Mouse (Mus musculus) liver, adult 2 months (tissue): ENCODE data around the gene Pgm1. TPM values are rescaled to one million over a fixed set of nuclear protein-coding genes. Genes with fewer than 3 reads are reported as not detected.

Source experiments
- DNase-seq: peaks from one replicate; pipeline ENCODE4 v3.0.0-alpha.2; 2011; ENCODE audit warnings: low read depth, low spot score; ENCODE audit errors: extremely low read depth
- H3K27ac ChIP-seq: fragments of 200-500 bp; replicated peaks from 2 replicates; pipeline ENCODE4 v1.5.1; 2012; ENCODE audit warnings: low read depth, mild to moderate bottlenecking, control low read depth, inconsistent platforms, low read length; ENCODE audit not compliant: insufficient read depth
- H3K27me3 ChIP-seq: fragments of 200-500 bp; 2 replicates; pipeline ENCODE4 v1.6.1; 2012; ENCODE audit warnings: mild to moderate bottlenecking, moderate library complexity, low read length, inconsistent platforms; ENCODE audit not compliant: control insufficient read depth, insufficient read depth
- H3K36me3 ChIP-seq: fragments of 200-500 bp; 2 replicates; pipeline ENCODE4 v1.6.1; 2012; ENCODE audit warnings: low read length, inconsistent platforms; ENCODE audit not compliant: control insufficient read depth, insufficient read depth
- H3K4me1 ChIP-seq: fragments of 200-500 bp; 2 replicates; pipeline ENCODE4 v1.6.1; 2011; ENCODE audit warnings: low read length; ENCODE audit not compliant: control insufficient read depth, insufficient read depth
- H3K4me3 ChIP-seq: fragments of 200-500 bp; 2 replicates; pipeline ENCODE4 v1.5.1; 2011; ENCODE audit warnings: low read depth, mild to moderate bottlenecking, control low read depth, low read length, moderate library complexity; ENCODE audit not compliant: insufficient read depth
- H3K79me2 ChIP-seq: fragments of 200-500 bp; 2 replicates; pipeline ENCODE4 v1.6.1; 2012; ENCODE audit warnings: inconsistent platforms, mild to moderate bottlenecking, low read length, moderate library complexity; ENCODE audit not compliant: control insufficient read depth, insufficient read depth
- H3K9ac ChIP-seq: fragments of 200-500 bp; 2 replicates; pipeline ENCODE4 v1.6.1; 2012; ENCODE audit warnings: low read depth, mild to moderate bottlenecking, control low read depth, inconsistent platforms, low read length
- CTCF ChIP-seq: fragments of 200-500 bp; IDR thresholded peaks from 2 replicates; pipeline ENCODE4 v1.5.1; 2011; ENCODE audit warnings: low read depth, low read length, control low read depth
- POLR2A ChIP-seq: fragments of 200-500 bp; IDR thresholded peaks from 2 replicates; pipeline ENCODE4 v1.6.1; 2011; ENCODE audit warnings: low read length, control low read depth; ENCODE audit not compliant: insufficient read depth; ENCODE audit errors: extremely low read depth
- WGBS: fragments of 180-500 bp; shearing (Covaris S2); methylation state at CpG from one replicate; pipeline ENCODE4 v1.1.7; 2018; 5-methylcytosine and 5-hydroxymethylcytosine counted together
- polyA plus RNA-seq: library from polyadenylated mRNA; depleted of rRNA; stranded (reverse); fragments of >200 nt; gene quantifications from 2 replicates; pipeline ENCODE4 v1.2.3, GENCODE M21; 2012; rRNA removed
- total RNA-seq: library from RNA; depleted of rRNA; stranded (reverse); fragments of >200 nt; gene quantifications from 2 replicates; pipeline ENCODE4 v1.2.3, GENCODE M21; 2014; rRNA removed

Gene Pgm1
- total RNA-seq = 219 and 229 TPM in 2 replicates
- 158 and 175 TPM in 2 replicates for polyA plus RNA-seq

DNA sequence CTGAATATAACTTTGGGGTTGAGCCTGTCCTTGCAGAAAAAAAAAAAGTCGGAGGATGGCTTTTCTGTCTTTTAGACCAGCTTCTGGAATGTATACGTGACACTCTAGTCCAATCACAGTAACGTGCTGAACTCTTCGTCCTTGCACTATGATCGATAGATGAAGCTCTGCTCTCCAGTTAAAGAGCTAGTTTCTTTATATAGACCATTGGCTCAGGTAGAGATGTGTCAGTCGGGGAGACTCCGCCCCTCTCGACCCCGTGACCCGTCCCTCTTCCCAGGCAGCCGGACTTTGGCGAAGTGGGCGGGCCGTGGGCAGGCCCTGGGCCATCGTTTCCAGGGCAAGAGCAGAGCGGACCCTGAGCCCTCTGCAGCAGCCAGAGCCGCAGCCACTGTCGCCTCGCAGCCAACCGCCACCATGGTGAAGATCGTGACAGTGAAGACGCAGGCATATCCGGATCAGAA lies at the start of gene Pgm1:
Pgm1 (plus strand) TSS at position 266 of the 464 bp plus-strand sequence.
- peaks cover 25% of the 10 kb centered on the region; the same call in 1 of the 2 replicates for H3K79me2 ChIP-seq
- H3K36me3 ChIP-seq = peaks cover 2% of the 10 kb centered on the region; the same call in 1 of the 2 replicates
- peak within 1 kb of the TSS; percentile 96 for H3K9ac ChIP-seq
- peak within 1 kb of the TSS; percentile 98 for H3K27ac ChIP-seq
- 2% methylated on average over 23 of the region's 23 CpGs for WGBS
- H3K4me3 ChIP-seq = peak within 1 kb of the TSS; percentile 93
- H3K27me3 ChIP-seq = no peaks in the 10 kb centered on the region
- no peak for TF ChIP-seq CTCF
- TF ChIP-seq POLR2A = peak; percentile 90
- peaks cover 23% of the 10 kb centered on the region for H3K4me1 ChIP-seq
- DNase-seq = peak; percentile 95

DNA sequence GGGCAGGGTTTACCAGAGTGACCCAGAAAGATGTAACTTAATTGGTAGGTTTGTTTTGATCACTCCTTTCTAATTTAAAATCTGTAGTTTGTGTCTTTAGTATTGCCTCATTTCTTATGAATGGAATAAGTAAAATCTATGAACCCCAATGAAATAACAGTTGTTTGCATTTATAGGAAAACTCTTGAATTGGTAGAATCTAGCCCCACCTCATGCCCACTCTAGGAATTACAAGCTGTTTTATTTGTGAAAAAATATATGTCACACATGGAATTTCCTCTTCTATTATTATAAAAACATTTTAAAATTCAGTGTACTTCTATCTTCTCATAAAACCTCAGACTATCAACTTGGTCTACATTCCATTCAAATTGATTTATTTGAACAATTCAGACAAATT lies 47.3 kb upstream of the Pgm1 start:
- H3K27me3 ChIP-seq = no peaks in the 10 kb centered on the region
- H3K4me3 ChIP-seq = no peak overlapping the region
- H3K79me2 ChIP-seq = no peaks in the 10 kb centered on the region
- DNase-seq = peak; percentile 24
- TF ChIP-seq POLR2A (no peak), CTCF (peak; percentile 55; the same call in 1 of the 2 replicates)
- H3K4me1 ChIP-seq = no peaks in the 10 kb centered on the region
- H3K9ac ChIP-seq = no peak overlapping the region
- no peak overlapping the region for H3K27ac ChIP-seq
- H3K36me3 ChIP-seq = no peaks in the 10 kb centered on the region

DNA sequence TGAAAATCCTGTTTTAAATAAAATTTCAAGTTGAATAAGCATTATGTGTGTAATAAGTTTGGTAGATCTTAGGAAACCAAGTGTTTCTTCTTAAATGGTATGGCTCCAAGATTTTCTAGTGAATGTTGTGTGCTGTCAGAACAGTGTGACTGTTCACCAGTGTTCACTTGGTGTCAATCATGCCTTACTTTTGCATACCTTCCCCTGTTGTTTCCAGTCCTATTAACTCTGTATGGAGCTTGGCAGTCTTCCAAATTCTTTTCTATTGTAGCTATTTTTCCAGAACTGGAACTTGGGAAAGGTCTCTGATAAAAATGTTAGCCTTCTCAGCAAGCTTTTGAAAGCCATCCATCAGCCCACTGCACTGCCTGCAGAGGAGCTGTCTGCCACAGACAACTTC lies 46.8 kb upstream of the Pgm1 start:
- Histone ChIP-seq H3K27me3 (no peaks in the 10 kb centered on the region), H3K9ac (no peak overlapping the region), H3K36me3 (no peaks in the 10 kb centered on the region), H3K79me2 (no peaks in the 10 kb centered on the region), H3K27ac (no peak overlapping the region), H3K4me3 (no peak overlapping the region), H3K4me1 (no peaks in the 10 kb centered on the region)
- TF ChIP-seq CTCF = no peak
- no peak for TF ChIP-seq POLR2A
- no peak for DNase-seq

DNA sequence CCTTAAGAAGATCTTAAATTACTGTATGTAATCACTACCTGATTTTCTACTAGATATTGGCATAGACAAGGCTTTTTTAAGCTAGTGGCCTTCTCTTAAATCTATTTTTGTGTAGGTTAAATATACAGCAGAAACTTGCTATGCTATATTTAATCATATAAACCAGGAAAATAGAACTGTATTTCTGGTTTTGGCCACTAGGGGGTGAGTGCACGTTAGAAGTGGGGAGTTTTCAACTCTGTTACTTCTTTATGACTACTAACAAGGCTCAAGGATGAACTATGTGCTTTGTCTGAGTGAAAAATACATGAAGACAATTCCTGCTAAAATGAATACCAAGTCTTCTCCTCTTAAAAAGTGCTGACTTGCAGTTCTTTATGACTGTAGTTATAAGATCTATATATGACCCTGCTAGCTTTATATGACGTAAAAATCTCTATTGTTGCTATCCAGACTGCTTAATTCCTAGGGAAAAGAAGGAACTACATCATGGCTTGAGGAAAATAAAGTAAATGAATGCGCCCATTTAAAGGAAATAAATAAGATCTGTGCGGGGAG lies 15.2 kb upstream of the Pgm1 start:
- Histone ChIP-seq H3K27ac (no peak overlapping the region), H3K4me3 (no peak overlapping the region), H3K27me3 (no peaks in the 10 kb centered on the region), H3K79me2 (no peaks in the 10 kb centered on the region), H3K9ac (no peak overlapping the region), H3K36me3 (no peaks in the 10 kb centered on the region), H3K4me1 (no peaks in the 10 kb centered on the region)
- peak; percentile 43 for DNase-seq
- no peak for TF ChIP-seq POLR2A
- TF ChIP-seq CTCF = no peak
- WGBS = 59% methylated on average over 4 of the region's 4 CpGs

DNA sequence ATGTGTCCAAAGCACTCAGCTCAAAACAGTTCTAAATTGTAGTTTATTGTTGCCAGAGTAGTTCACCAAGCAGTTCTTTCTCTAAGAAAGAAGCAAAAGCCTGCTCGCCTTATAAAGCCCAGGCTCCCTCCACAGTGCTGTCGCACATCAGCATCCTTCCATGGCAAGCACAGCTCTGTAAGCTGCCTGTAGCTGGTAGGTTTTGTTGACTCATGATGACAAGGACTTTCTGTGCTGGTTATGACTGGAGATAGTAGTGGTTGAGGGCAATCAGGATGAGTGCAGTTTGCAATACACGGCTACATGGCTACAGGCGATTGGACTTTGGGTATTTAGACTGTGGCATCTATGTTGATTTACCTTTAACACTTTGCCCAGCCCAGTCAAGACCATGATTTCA lies 2.8 kb upstream of the Pgm1 start:
- no peak overlapping the region for H3K9ac ChIP-seq
- no peaks in the 10 kb centered on the region for H3K36me3 ChIP-seq
- H3K4me1 ChIP-seq = peaks cover 6% of the 10 kb centered on the region; the same call in 1 of the 2 replicates
- no peak for DNase-seq
- H3K27me3 ChIP-seq = no peaks in the 10 kb centered on the region
- no peak overlapping the region for H3K27ac ChIP-seq
- 66% methylated on average over 4 of the region's 4 CpGs for WGBS
- no peak overlapping the region for H3K4me3 ChIP-seq
- H3K79me2 ChIP-seq = peaks cover 7% of the 10 kb centered on the region; the same call in 1 of the 2 replicates
- no peak for TF ChIP-seq POLR2A
- TF ChIP-seq CTCF = no peak

DNA sequence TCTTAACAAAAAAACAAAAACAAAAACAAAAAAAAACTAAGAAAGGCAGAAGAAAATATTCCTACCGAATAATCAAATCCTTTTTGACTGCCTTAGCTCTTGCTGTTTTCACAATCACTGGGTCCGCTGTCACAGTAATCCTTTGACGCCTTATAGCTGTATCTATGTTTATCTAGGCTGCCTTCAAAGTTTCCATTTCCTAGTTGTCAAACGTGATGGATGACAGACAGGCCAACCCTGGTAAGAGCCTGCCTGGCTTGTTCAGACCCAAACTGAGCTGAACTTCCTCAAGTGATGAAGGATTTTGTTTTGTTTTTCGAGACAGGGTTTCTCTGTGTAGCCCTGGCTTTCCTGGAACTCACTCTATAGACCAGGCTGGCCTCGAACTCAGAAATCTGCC lies 693 bp upstream of the Pgm1 start:
- no peak for DNase-seq
- no peak overlapping the region for H3K9ac ChIP-seq
- H3K27ac ChIP-seq = 0 out of 2 replicates have a peak overlapping the region, but pooled peaks have one; percentile 14
- no peak overlapping the region for H3K4me3 ChIP-seq
- peaks cover 2% of the 10 kb centered on the region; the same call in 1 of the 2 replicates for H3K36me3 ChIP-seq
- H3K79me2 ChIP-seq = peaks cover 20% of the 10 kb centered on the region; the same call in 1 of the 2 replicates
- peaks cover 18% of the 10 kb centered on the region; the same call in 1 of the 2 replicates for H3K4me1 ChIP-seq
- TF ChIP-seq POLR2A (no peak), CTCF (no peak)
- 38% methylated on average over 6 of the region's 6 CpGs for WGBS
- H3K27me3 ChIP-seq = no peaks in the 10 kb centered on the region
